Mouse (Mus musculus): Measurements from ENCODE around the gene Add3.

Add3 gene

GRCm38 (mm10) chr19:53276902-53277707 is 136.9 kb downstream of the Add3 start:
- DNase-seq: no peak

GRCm38 (mm10) chr19:53278491-53279415 is 138.5 kb downstream of the Add3 start:
- no peak for DNase-seq

GRCm38 (mm10) chr19:53280254-53280653 is 140.0 kb downstream of the Add3 start:
- DNase-seq: no peak

GRCm38 (mm10) chr19:53282571-53282970 is 142.3 kb downstream of the Add3 start:
- DNase-seq: no peak

GRCm38 (mm10) chr19:53283742-53284141 is 143.5 kb downstream of the Add3 start:
- no peak for DNase-seq

- peak; percentile 32 for DNase-seq
Measured at GRCm38 (mm10) chr19:53284268-53285208, 144.3 kb downstream of the Add3 start.

- DNase-seq: no peak
Measured at GRCm38 (mm10) chr19:53296331-53297254, 156.3 kb downstream of the Add3 start.
